Mouse (Mus musculus) neural tube, embryonic 12.5 days (tissue): ENCODE data around the gene Fat3. TPM values are rescaled to one million over a fixed set of nuclear protein-coding genes. Genes with fewer than 3 reads are reported as not detected.

ENCODE experiments used
- ATAC-seq: fragments of 200-750 bp; cut with Nextera tagmentation; 2 replicates; pipeline ENCODE4 v1.8.0; 2017; ENCODE audit warnings: low read depth, mild to moderate bottlenecking, moderate TSS enrichment, moderate library complexity; ENCODE audit not compliant: low FRiP score
- H3K27ac ChIP-seq: fragments of 300-500 bp; sonication (generic); 2 replicates; pipeline ENCODE4 v1.5.1; 2016
- H3K27me3 ChIP-seq: fragments of 300-500 bp; sonication (generic); replicated peaks from 2 replicates; pipeline ENCODE4 v1.6.1; 2016; ENCODE audit warnings: mild to moderate bottlenecking
- H3K36me3 ChIP-seq: fragments of 300-500 bp; sonication (generic); 2 replicates; pipeline ENCODE4 v1.6.1; 2016; ENCODE audit warnings: mild to moderate bottlenecking
- H3K4me1 ChIP-seq: fragments of 300-500 bp; sonication (generic); 2 replicates; pipeline ENCODE4 v1.6.1; 2016
- H3K4me2 ChIP-seq: fragments of 300-500 bp; sonication (generic); replicated peaks from 2 replicates; pipeline ENCODE4 v1.6.1; 2016; ENCODE audit warnings: mild to moderate bottlenecking
- H3K4me3 ChIP-seq: fragments of 300-500 bp; sonication (generic); 2 replicates; pipeline ENCODE4 v1.5.1; 2016
- H3K9ac ChIP-seq: fragments of 300-500 bp; sonication (generic); 2 replicates; pipeline ENCODE4 v1.6.1; 2016; ENCODE audit warnings: mild to moderate bottlenecking
- H3K9me3 ChIP-seq: fragments of 300-500 bp; sonication (generic); 2 replicates; pipeline ENCODE4 v1.6.1; 2016; ENCODE audit warnings: mild to moderate bottlenecking
- WGBS: fragments of 180-500 bp; shearing (Covaris S2); methylation state at CpG from one replicate; pipeline ENCODE4 v1.1.7; 2016; 5-methylcytosine and 5-hydroxymethylcytosine counted together
- polyA plus RNA-seq: library from polyadenylated mRNA; unstranded; fragments of >200 nt; fragmentation: Nextera tagmentation; extraction: Ambion mirVana; gene quantifications from 2 replicates; pipeline ENCODE4 v1.2.1, GENCODE M21; 2016

Fat3 gene
- polyA plus RNA-seq, 1 experiment from 2014 or later, result 12.2 TPM

- no peak overlapping the region for H3K4me3 ChIP-seq
- no peaks in the 10 kb centered on the region for H3K27me3 ChIP-seq
- no peak for ATAC-seq
- H3K27ac ChIP-seq, result no peak overlapping the region
- H3K36me3 ChIP-seq, result no peaks in the 10 kb centered on the region
- 84% methylated on average over 1 of the region's 1 CpGs for WGBS
- H3K9me3 ChIP-seq, result no peaks in the 10 kb centered on the region
- H3K9ac ChIP-seq, result no peak overlapping the region
- H3K4me2 ChIP-seq, result no peak overlapping the region
- peaks cover 16% of the 10 kb centered on the region for H3K4me1 ChIP-seq
Observed at GRCm38 (mm10) chr9:16213324-16213723, 287.8 kb downstream of the Fat3 start.

DNA sequence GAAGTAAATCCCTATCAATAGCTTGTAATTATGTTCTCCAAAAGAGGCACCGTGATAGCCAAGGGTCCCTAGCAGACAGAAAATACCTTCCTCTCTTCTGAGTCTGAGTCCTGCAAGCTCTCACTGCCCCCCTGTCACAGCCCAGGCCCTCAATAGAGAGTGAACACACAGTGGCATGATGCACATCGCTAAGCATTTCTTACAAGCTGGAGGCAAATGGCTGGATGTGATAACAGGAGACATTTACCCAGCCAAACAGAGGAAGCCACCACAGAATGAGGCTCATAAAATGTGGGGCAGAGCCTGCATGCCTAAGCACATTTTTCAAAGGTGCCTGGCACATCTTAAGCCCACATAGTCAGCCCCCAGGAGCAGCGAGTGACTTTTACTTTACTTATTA is 288.5 kb downstream of the Fat3 start:
- no peak overlapping the region for H3K4me3 ChIP-seq
- WGBS, result 68% methylated on average over 3 of the region's 3 CpGs
- no peak overlapping the region for H3K9ac ChIP-seq
- H3K9me3 ChIP-seq, result no peaks in the 10 kb centered on the region
- no peaks in the 10 kb centered on the region for H3K36me3 ChIP-seq
- no peak for ATAC-seq
- no peak overlapping the region for H3K27ac ChIP-seq
- H3K4me1 ChIP-seq, result peaks cover 16% of the 10 kb centered on the region
- H3K4me2 ChIP-seq, result no peak overlapping the region
- H3K27me3 ChIP-seq, result no peaks in the 10 kb centered on the region

- WGBS, result 76% methylated on average over 4 of the region's 4 CpGs
- H3K27ac ChIP-seq, result no peak overlapping the region
- no peak overlapping the region for H3K4me2 ChIP-seq
- H3K4me3 ChIP-seq, result no peak overlapping the region
- H3K9ac ChIP-seq, result no peak overlapping the region
- no peaks in the 10 kb centered on the region for H3K9me3 ChIP-seq
- H3K4me1 ChIP-seq, result peaks cover 16% of the 10 kb centered on the region
- H3K27me3 ChIP-seq, result no peaks in the 10 kb centered on the region
- H3K36me3 ChIP-seq, result no peaks in the 10 kb centered on the region
- peak; percentile 48; the same call in 1 of the 2 replicates for ATAC-seq
Observed at GRCm38 (mm10) chr9:16212163-16212562, 288.9 kb downstream of the Fat3 start.

GRCm38 (mm10) chr9:16211468-16211867 is 289.6 kb downstream of the Fat3 start:
- ATAC-seq, result no peak
- no peaks in the 10 kb centered on the region for H3K36me3 ChIP-seq
- H3K9ac ChIP-seq, result no peak overlapping the region
- no peak overlapping the region for H3K27ac ChIP-seq
- H3K4me1 ChIP-seq, result peaks cover 15% of the 10 kb centered on the region
- no peaks in the 10 kb centered on the region for H3K27me3 ChIP-seq
- no peaks in the 10 kb centered on the region for H3K9me3 ChIP-seq
- 81% methylated on average over 3 of the region's 3 CpGs for WGBS
- H3K4me3 ChIP-seq, result no peak overlapping the region
- no peak overlapping the region for H3K4me2 ChIP-seq

- Histone ChIP-seq H3K4me3 (no peak overlapping the region), H3K36me3 (no peaks in the 10 kb centered on the region), H3K9me3 (no peaks in the 10 kb centered on the region), H3K4me1 (peaks cover 3% of the 10 kb centered on the region; the same call in 1 of the 2 replicates), H3K9ac (no peak overlapping the region), H3K27ac (no peak overlapping the region), H3K4me2 (no peak overlapping the region), H3K27me3 (no peaks in the 10 kb centered on the region)
- ATAC-seq, result no peak
- WGBS, result 70% methylated on average over 6 of the region's 6 CpGs
Observed at GRCm38 (mm10) chr9:16202296-16202695, 298.8 kb downstream of the Fat3 start.

DNA sequence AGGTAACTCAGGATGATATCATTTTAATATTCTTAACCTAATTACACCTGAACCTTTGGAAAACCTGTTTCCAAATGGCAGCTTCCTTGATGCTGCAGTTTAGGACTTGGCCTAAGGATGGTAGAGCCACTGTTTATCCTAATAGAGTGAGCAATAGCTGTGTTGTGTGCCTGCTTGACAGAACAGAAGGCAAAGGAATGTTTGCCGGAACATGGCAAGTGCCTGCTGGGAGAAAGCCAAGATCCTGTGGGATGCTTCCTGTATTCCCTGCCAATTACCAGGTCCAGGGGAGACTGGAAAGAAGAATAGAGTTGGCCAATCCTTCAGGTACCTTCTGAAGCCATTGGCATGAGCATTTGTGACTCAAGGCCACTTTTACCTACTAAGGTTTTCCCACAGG is 300.1 kb downstream of the Fat3 start:
- Histone ChIP-seq H3K4me1 (peaks cover 3% of the 10 kb centered on the region; the same call in 1 of the 2 replicates), H3K4me3 (no peak overlapping the region), H3K36me3 (no peaks in the 10 kb centered on the region), H3K27me3 (no peaks in the 10 kb centered on the region), H3K9me3 (no peaks in the 10 kb centered on the region), H3K4me2 (no peak overlapping the region), H3K9ac (no peak overlapping the region), H3K27ac (no peak overlapping the region)
- no peak for ATAC-seq
- WGBS, result 95% methylated on average over 1 of the region's 1 CpGs

DNA sequence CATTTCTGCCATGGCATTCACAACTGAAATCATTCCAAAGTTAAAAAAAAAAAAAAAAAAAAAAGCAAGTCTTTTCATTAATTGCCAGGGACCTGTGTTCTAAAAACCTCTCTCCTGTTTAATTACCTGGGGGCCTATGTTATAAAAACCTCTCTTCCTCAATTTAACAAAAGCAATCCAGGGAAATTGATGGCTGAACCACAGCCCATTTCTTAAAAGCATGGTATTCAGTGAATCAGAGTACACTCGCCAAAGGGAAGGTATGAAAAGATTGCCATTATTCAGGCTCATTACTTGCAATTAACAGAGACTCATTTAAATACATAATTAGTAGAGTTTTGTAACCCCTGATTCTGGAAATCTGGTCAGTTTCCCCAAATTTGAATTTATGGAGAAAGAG is 314.6 kb downstream of the Fat3 start:
- no peak for ATAC-seq
- H3K9me3 ChIP-seq, result no peaks in the 10 kb centered on the region
- H3K9ac ChIP-seq, result no peak overlapping the region
- no peak overlapping the region for H3K4me2 ChIP-seq
- H3K27me3 ChIP-seq, result no peaks in the 10 kb centered on the region
- H3K4me1 ChIP-seq, result no peaks in the 10 kb centered on the region
- no peaks in the 10 kb centered on the region for H3K36me3 ChIP-seq
- 34% methylated on average over 1 of the region's 1 CpGs for WGBS
- no peak overlapping the region for H3K4me3 ChIP-seq
- no peak overlapping the region for H3K27ac ChIP-seq

DNA sequence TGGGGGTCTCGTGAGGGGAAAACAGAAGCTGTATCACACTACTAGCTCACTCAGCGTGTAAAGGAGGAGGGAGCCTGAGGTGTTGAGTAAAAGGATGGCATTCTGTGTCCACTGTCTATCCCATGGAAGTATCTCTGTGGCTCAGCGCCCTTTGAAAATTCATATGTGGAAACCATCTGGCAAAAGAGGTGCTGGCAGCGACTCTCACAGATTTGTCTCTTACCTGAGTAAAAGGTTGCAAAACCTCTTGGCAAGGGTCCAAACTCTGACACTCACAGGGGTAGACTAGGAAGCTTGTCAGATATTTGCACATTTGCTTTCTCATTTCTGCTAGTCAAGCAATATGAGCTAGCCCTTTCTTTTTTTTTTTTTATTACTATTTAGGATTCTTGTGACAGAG is 331.8 kb downstream of the Fat3 start:
- no peak overlapping the region for H3K4me3 ChIP-seq
- H3K27me3 ChIP-seq, result no peaks in the 10 kb centered on the region
- H3K4me2 ChIP-seq, result no peak overlapping the region
- no peak overlapping the region for H3K9ac ChIP-seq
- no peaks in the 10 kb centered on the region for H3K36me3 ChIP-seq
- ATAC-seq, result no peak
- WGBS, result 93% methylated on average over 4 of the region's 4 CpGs
- H3K27ac ChIP-seq, result no peak overlapping the region
- H3K4me1 ChIP-seq, result no peaks in the 10 kb centered on the region
- H3K9me3 ChIP-seq, result no peaks in the 10 kb centered on the region

GRCm38 (mm10) chr9:16168051-16168450 is 333.0 kb downstream of the Fat3 start:
- H3K27me3 ChIP-seq, result no peaks in the 10 kb centered on the region
- no peak overlapping the region for H3K4me3 ChIP-seq
- no peak overlapping the region for H3K4me2 ChIP-seq
- H3K27ac ChIP-seq, result no peak overlapping the region
- H3K4me1 ChIP-seq, result no peaks in the 10 kb centered on the region
- H3K9ac ChIP-seq, result no peak overlapping the region
- ATAC-seq, result no peak
- 82% methylated on average over 2 of the region's 2 CpGs for WGBS
- H3K36me3 ChIP-seq, result no peaks in the 10 kb centered on the region
- no peaks in the 10 kb centered on the region for H3K9me3 ChIP-seq

DNA sequence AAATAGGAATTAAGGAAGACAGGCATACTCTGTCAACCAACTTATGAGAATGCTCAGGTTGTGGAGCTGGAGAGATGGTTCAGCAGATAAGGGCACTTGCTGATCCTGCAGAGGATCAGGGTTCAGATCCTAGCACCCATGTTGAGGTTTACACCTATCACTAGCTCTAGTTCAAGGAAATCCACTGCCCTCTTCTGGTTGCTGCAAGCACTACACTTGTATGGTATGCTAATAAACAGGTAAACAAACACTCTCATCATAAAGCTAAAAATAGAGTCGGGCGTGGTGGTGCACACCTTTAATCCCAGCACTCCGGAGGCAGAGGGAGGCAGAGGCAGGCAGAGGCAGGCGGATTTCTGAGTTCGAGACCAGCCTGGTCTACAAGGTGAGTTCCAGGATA is 341.7 kb downstream of the Fat3 start:
- H3K9ac ChIP-seq, result no peak overlapping the region
- no peak for ATAC-seq
- no peaks in the 10 kb centered on the region for H3K4me1 ChIP-seq
- WGBS, result 98% methylated on average over 5 of the region's 5 CpGs
- no peak overlapping the region for H3K27ac ChIP-seq
- H3K4me2 ChIP-seq, result no peak overlapping the region
- no peaks in the 10 kb centered on the region for H3K36me3 ChIP-seq
- H3K4me3 ChIP-seq, result no peak overlapping the region
- no peaks in the 10 kb centered on the region for H3K9me3 ChIP-seq
- no peaks in the 10 kb centered on the region for H3K27me3 ChIP-seq

- no peak overlapping the region for H3K9ac ChIP-seq
- H3K9me3 ChIP-seq, result no peaks in the 10 kb centered on the region
- ATAC-seq, result peak; percentile 66; the same call in 1 of the 2 replicates
- H3K4me2 ChIP-seq, result no peak overlapping the region
- H3K36me3 ChIP-seq, result no peaks in the 10 kb centered on the region
- peaks cover 13% of the 10 kb centered on the region for H3K4me1 ChIP-seq
- H3K4me3 ChIP-seq, result no peak overlapping the region
- H3K27me3 ChIP-seq, result no peaks in the 10 kb centered on the region
- WGBS, result 6% methylated on average over 3 of the region's 3 CpGs
- H3K27ac ChIP-seq, result no peak overlapping the region
Observed at GRCm38 (mm10) chr9:16153580-16153930, 347.5 kb downstream of the Fat3 start.

DNA sequence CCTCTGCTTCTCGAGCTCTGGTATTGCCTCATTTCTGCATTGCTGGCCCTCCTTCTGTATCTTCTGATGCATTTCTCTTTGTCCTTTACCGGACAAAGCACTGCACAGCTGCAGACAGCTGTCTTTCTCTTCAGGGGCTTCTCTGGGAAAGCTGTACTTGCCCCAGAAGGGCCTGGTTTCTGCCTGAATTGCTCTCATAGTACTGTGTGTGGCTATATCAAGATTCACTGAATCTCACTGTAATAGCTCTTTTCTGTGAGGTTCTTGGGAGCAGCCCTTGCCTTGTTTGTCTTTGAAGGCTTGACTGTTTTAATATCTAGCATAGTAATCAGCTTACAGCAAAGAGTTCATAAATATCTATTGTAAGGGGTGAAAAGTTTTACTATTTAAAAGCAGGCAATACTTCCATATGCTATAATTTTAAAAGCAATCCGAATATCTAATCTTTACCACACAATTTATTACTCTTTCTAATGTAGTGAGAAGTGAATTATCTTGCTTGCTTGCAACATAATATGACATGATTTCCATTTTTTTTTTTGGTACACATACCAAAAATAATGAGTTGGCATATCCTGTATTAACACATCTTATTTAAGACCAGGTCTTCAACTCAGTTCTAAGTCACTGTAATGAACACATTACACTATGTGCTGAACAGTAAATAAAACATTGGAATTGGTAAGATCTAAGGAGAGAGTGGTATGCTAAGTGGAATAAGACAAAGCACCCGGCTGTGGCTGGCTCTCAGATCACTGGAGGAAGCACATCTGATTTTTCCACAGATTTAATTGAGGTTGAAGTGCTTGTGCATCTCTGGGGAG is 348.1 kb downstream of the Fat3 start:
- Histone ChIP-seq H3K27me3 (no peaks in the 10 kb centered on the region), H3K4me2 (no peak overlapping the region), H3K36me3 (no peaks in the 10 kb centered on the region), H3K27ac (no peak overlapping the region), H3K4me3 (no peak overlapping the region), H3K4me1 (peaks cover 16% of the 10 kb centered on the region), H3K9ac (no peak overlapping the region), H3K9me3 (no peaks in the 10 kb centered on the region)
- peak; percentile 21; the same call in 1 of the 2 replicates for ATAC-seq
- WGBS, result 26% methylated on average over 4 of the region's 4 CpGs

DNA sequence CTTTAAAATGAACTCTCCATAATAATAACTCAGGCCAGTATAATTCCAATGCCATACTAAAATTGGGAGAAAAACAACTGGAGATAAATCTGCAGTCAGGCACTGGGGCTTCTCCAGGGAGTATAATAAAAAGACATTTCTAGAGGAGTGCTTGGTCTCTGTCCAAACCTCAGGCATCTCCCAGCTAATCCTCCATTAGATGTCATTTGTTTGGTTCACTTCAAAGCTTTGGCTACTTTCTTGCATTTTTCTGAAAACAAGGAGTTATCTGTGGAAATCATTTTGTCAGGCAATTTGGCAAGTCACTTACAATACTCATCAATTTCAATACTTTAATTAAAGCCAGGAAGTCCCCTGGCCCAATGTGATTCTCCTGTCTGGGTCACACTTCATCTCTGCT is 351.0 kb downstream of the Fat3 start:
- Histone ChIP-seq H3K4me3 (no peak overlapping the region), H3K36me3 (no peaks in the 10 kb centered on the region), H3K27me3 (no peaks in the 10 kb centered on the region), H3K27ac (no peak overlapping the region), H3K9ac (no peak overlapping the region), H3K9me3 (no peaks in the 10 kb centered on the region), H3K4me1 (peaks cover 16% of the 10 kb centered on the region), H3K4me2 (no peak overlapping the region)
- no peak for ATAC-seq
